Mouse (Mus musculus) stomach, postnatal 0 days (tissue): ENCODE data around the gene Iqce. TPM values are rescaled to one million over a fixed set of nuclear protein-coding genes. Genes with fewer than 3 reads are reported as not detected.
A peak's percentile ranks its signal among the peaks of the same experiment; 100 is the strongest.

ENCODE experiments used
- ATAC-seq: fragments of 200-750 bp; cut with Nextera tagmentation; 2 replicates; pipeline ENCODE4 v1.8.0; 2017; ENCODE audit not compliant: low FRiP score, low TSS enrichment
- DNase-seq: peaks from one replicate; pipeline ENCODE4 v3.0.0-alpha.2; 2016; ENCODE audit warnings: low spot score
- H3K27ac ChIP-seq: fragments of 300-500 bp; sonication (generic); replicated peaks from 2 replicates; pipeline ENCODE4 v1.5.1; 2014; ENCODE audit warnings: mild to moderate bottlenecking, control low read depth
- H3K27me3 ChIP-seq: fragments of 300-500 bp; sonication (generic); 2 replicates; pipeline ENCODE4 v1.6.1; 2014; ENCODE audit warnings: low read length; ENCODE audit not compliant: control insufficient read depth, insufficient read depth
- H3K36me3 ChIP-seq: fragments of 300-500 bp; sonication (generic); 2 replicates; pipeline ENCODE4 v1.6.1; 2014; ENCODE audit warnings: low read length, mixed read lengths; ENCODE audit not compliant: control insufficient read depth, insufficient read depth
- H3K4me1 ChIP-seq: fragments of 300-500 bp; sonication (generic); replicated peaks from 2 replicates; pipeline ENCODE4 v1.6.1; 2014; ENCODE audit warnings: antibody characterized with exemption; ENCODE audit not compliant: control insufficient read depth, insufficient read depth
- H3K4me2 ChIP-seq: fragments of 300-500 bp; sonication (generic); replicated peaks from 2 replicates; pipeline ENCODE4 v1.6.1; 2014; ENCODE audit warnings: low read depth, mild to moderate bottlenecking, control low read depth, moderate library complexity
- H3K4me3 ChIP-seq: fragments of 300-500 bp; sonication (generic); 2 replicates; pipeline ENCODE4 v1.5.1; 2014; ENCODE audit warnings: low read depth, low read length, control low read depth
- H3K9ac ChIP-seq: fragments of 300-500 bp; sonication (generic); 2 replicates; pipeline ENCODE4 v1.6.1; 2014; ENCODE audit warnings: mild to moderate bottlenecking, low read length, control low read depth, mixed read lengths
- H3K9me3 ChIP-seq: fragments of 300-500 bp; sonication (generic); 2 replicates; pipeline ENCODE4 v1.6.1; 2016; ENCODE audit warnings: low read length; ENCODE audit not compliant: control insufficient read depth
- CTCF ChIP-seq: IDR thresholded peaks from 2 replicates; pipeline ENCODE4 v1.5.1; 2016; ENCODE audit warnings: antibody characterized with exemption, low read depth, mild to moderate bottlenecking, moderate library complexity
- EP300 ChIP-seq: optimal IDR thresholded peaks from 2 replicates; pipeline ENCODE3; 2016; ENCODE audit warnings: antibody characterized with exemption
- WGBS: fragments of 180-500 bp; shearing (Covaris S2); extraction: QIAGEN DNeasy Blood & Tissue Kit; methylation state at CpG from one replicate; pipeline ENCODE4 v1.1.7; 2014; 5-methylcytosine and 5-hydroxymethylcytosine counted together
- polyA plus RNA-seq: library from polyadenylated mRNA; unstranded; fragments of >200 nt; fragmentation: Nextera tagmentation; extraction: Ambion mirVana; gene quantifications from 2 replicates; pipeline ENCODE4 v1.2.1, GENCODE M21; 2015

The Iqce gene
- polyA plus RNA-seq, 1 experiment from 2014 or later = 6.0 TPM

DNA sequence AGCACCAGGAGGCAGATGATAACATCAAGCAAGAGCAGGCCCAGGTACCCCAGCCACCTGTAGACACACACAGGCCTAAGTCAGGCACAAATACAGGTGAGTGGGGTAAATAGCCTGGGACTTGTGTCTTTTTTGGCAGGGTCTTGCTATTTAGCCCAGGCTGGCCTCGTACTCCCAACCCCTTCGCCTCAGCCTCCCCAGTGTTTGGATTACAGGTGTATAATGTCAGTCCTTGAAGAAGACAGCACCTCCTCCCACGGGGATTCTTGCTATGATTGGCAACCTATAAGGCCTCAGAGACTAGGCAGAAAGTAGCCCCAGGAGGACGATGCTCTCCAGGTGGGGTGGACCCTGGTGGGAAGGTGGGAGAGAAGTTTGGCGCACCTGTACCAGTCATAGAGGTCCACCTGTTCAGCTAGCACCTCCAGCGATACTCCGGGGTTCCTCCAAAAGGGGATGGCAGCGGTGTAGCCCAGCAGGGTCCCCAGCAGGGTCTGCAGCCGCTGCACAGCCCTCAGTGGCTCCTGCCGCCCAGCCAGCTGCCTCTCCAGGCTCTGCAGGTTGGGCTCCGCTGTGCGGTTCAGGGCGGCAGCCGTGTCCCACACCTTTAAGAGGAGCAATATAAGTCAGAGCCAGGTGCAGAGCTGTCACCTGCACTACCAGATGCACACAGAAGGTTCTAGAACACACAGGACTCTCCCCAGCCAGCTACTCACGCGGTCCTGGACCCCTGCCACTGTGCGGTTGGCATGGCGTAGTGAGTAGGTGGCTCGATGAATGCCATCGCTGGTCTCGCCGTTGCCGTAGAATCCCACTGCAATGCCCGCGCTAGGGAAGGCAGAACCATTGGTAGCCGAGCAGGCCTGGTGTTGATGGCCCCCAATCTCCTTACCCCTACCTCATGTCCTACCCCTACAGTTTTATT is 67.1 kb downstream of the Iqce start:
- peaks cover 19% of the 10 kb centered on the region for H3K36me3 ChIP-seq
- H3K9ac ChIP-seq = no peak overlapping the region
- ATAC-seq (no peak), DNase-seq (no peak)
- H3K9me3 ChIP-seq = no peaks in the 10 kb centered on the region
- no peak overlapping the region for H3K4me2 ChIP-seq
- no peaks in the 10 kb centered on the region for H3K27me3 ChIP-seq
- H3K27ac ChIP-seq = no peak overlapping the region
- H3K4me3 ChIP-seq = no peak overlapping the region
- WGBS = 93% methylated on average over 26 of the region's 26 CpGs
- TF ChIP-seq CTCF (no peak), EP300 (no peak)
- 0 out of 2 replicates have a peak, but pooled peaks cover 3% of the 10 kb centered on the region for H3K4me1 ChIP-seq

DNA sequence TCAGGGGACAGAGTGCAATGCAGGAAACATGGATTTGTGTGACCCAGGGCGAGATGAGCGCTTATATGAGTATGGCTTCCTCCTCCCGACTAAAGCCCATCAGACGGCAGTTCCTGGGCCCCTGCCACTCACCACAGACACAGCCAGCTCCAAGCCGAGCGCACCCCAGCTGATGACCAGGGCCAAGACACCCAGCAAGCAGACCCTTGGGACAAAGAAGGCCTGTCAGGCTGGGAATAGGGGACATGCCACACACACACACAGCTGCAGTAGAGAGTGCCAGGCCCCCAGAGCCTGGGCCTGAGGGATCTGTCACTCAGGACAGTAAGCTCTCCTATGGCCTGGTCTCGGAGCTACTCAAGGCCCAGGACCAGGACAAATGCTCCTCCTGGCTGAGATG is 68.7 kb downstream of the Iqce start:
- ATAC-seq (no peak), DNase-seq (no peak)
- peaks cover 21% of the 10 kb centered on the region for H3K36me3 ChIP-seq
- H3K4me1 ChIP-seq = no peaks in the 10 kb centered on the region
- no peak overlapping the region for H3K4me3 ChIP-seq
- no peak overlapping the region for H3K27ac ChIP-seq
- 91% methylated on average over 7 of the region's 7 CpGs for WGBS
- H3K27me3 ChIP-seq = no peaks in the 10 kb centered on the region
- H3K9me3 ChIP-seq = no peaks in the 10 kb centered on the region
- no peak for TF ChIP-seq CTCF
- TF ChIP-seq EP300 = no peak
- H3K9ac ChIP-seq = no peak overlapping the region
- no peak overlapping the region for H3K4me2 ChIP-seq

DNA sequence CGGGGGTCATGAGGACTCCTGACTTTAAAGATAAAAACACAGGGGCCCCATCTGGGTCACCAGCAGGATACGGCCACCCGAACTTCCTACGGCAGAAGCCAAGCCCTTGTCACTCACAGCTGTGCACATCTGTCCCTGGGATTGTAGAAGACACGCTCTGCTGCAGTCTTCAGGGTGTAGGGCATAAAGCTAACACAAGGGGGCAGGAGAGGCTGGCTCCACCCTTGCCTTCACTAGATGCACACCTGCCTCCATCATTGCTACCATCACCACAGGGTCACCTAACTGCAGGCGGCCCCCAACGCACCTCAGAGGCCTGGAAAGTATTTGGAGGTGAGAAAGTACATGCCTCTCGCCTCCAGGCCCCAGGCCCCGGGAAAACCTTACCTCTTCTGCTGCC is 73.2 kb downstream of the Iqce start:
- Histone ChIP-seq H3K4me3 (no peak overlapping the region), H3K9ac (no peak overlapping the region), H3K9me3 (no peaks in the 10 kb centered on the region), H3K27me3 (no peaks in the 10 kb centered on the region), H3K36me3 (peaks cover 23% of the 10 kb centered on the region), H3K4me2 (no peak overlapping the region), H3K4me1 (no peaks in the 10 kb centered on the region), H3K27ac (no peak overlapping the region)
- ATAC-seq (no peak), DNase-seq (no peak)
- TF ChIP-seq EP300 (no peak), CTCF (peak; percentile 76)
- WGBS = 90% methylated on average over 9 of the region's 9 CpGs

DNA sequence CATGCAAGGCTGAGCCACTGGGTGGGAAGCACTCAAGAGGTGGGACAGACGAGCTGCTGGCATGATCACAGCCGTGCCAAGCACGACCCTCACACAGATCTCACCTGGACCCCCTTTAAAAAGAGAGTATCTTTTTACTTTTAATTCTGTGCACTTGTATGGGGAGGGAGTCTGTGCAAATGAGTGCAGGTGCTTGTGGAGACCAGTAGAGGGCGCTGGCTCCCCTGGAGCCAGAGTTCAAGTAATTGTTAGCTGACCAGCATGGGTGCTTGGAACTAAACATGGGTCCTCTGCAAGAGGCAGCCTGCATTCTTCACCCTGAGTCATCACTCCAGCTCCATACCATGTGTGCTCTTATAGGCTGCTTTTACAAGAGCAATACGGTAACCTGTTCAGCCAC is 74.6 kb downstream of the Iqce start:
- DNase-seq (no peak), ATAC-seq (no peak)
- no peak for TF ChIP-seq EP300
- peak; percentile 30; the same call in 1 of the 2 replicates for TF ChIP-seq CTCF
- Histone ChIP-seq H3K36me3 (peaks cover 32% of the 10 kb centered on the region), H3K9ac (no peak overlapping the region), H3K9me3 (no peaks in the 10 kb centered on the region), H3K27ac (no peak overlapping the region), H3K4me2 (no peak overlapping the region), H3K4me1 (no peaks in the 10 kb centered on the region), H3K27me3 (no peaks in the 10 kb centered on the region), H3K4me3 (no peak overlapping the region)
- WGBS = 92% methylated on average over 5 of the region's 5 CpGs

GRCm38 (mm10) chr5:140624961-140625360 is 77.2 kb downstream of the Iqce start:
- DNase-seq = no peak
- H3K27me3 ChIP-seq = no peaks in the 10 kb centered on the region

DNA sequence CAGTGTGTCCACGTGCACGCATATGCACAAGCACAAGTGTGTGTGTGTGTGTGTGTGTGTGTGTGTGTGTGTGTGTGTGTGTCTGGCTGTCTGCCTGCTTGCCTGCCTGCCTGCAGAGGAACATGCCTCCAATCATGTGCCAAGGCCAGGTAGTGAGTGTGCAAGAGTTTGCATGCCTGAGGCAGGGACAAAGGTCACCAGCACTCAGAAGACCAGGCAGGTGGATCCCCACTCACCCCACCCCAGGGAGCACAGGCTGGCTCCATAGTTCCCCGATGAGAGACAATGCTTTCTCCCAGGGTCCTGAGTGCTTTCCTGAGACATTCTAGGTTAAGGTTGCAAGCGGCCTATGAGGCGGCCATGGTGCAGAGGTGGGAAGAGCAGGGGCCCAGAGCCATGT is 77.9 kb downstream of the Iqce start:
- H3K9ac ChIP-seq = no peak overlapping the region
- no peak overlapping the region for H3K4me2 ChIP-seq
- WGBS = 84% methylated on average over 5 of the region's 5 CpGs
- ATAC-seq (no peak), DNase-seq (no peak)
- H3K36me3 ChIP-seq = peaks cover 33% of the 10 kb centered on the region
- TF ChIP-seq CTCF (no peak), EP300 (no peak)
- H3K27me3 ChIP-seq = no peaks in the 10 kb centered on the region
- H3K4me1 ChIP-seq = no peaks in the 10 kb centered on the region
- H3K9me3 ChIP-seq = no peaks in the 10 kb centered on the region
- no peak overlapping the region for H3K4me3 ChIP-seq
- H3K27ac ChIP-seq = no peak overlapping the region

More at GRCm38 (mm10) chr5:140624961-140625360, 77.2 kb downstream of the Iqce start:
- H3K4me1 ChIP-seq = no peaks in the 10 kb centered on the region
- TF ChIP-seq EP300 (no peak), CTCF (no peak)
- H3K4me3 ChIP-seq = no peak overlapping the region
- no peaks in the 10 kb centered on the region for H3K9me3 ChIP-seq
- no peak overlapping the region for H3K4me2 ChIP-seq
- WGBS = 90% methylated on average over 13 of the region's 13 CpGs
- no peak overlapping the region for H3K27ac ChIP-seq
- H3K36me3 ChIP-seq = peaks cover 33% of the 10 kb centered on the region
- H3K9ac ChIP-seq = no peak overlapping the region
- ATAC-seq = no peak
